Mouse (Mus musculus) gastrocnemius, postnatal 10 days (tissue): ENCODE measurements around the gene Ddx27. TPM values are rescaled to one million over a fixed set of nuclear protein-coding genes. Genes with fewer than 3 reads are reported as not detected.
A peak's percentile ranks its signal among the peaks of the same experiment; 100 is the strongest.
"Not testable (repeated sequence)": the region's sequence is repeated elsewhere in the genome, so short reads cannot be mapped to it uniquely, and the experiment has no call there.

Source experiments
- DNase-seq: peaks from one replicate; pipeline ENCODE4 v3.0.0; 2021; ENCODE audit warnings: mixed read lengths
- long read RNA-seq, 2 experiments: library from polyadenylated mRNA; stranded (forward); transcript quantifications; one replicate each; pipeline ENCODE4 v2.0.0; 2021
- total RNA-seq, 2 experiments: library from RNA; stranded (reverse); gene quantifications; 2 replicates each; pipeline ENCODE4 v1.2.3; 2021

Gene Ddx27
- 10 to 100 TPM; 11.9 to 16.9 TPM for total RNA-seq
- long read RNA-seq, experiment 1, transcript Ddx27-201 (21 exons, 2,714 nt) = major isoform, 34 of 44 reads
- long read RNA-seq, experiment 1, partial matches to known transcripts = 3 of 44 reads
- long read RNA-seq, experiment 1, other reads (novel, unspliced or antisense) = 7 of 44 reads
- long read RNA-seq, experiment 2, transcript Ddx27-201 (21 exons, 2,714 nt) = major isoform, 19 of 24 reads
- long read RNA-seq, experiment 2, partial matches to known transcripts = 3 of 24 reads
- long read RNA-seq, experiment 2, other reads (novel, unspliced or antisense) = 2 of 24 reads

- DNase-seq = peak; percentile 93
These were observed at the start of gene Ddx27 for GRCm38 (mm10) chr2:167014702-167015381. TSS of gene Ddx27 (plus strand) at chr2:167015193.

DNA sequence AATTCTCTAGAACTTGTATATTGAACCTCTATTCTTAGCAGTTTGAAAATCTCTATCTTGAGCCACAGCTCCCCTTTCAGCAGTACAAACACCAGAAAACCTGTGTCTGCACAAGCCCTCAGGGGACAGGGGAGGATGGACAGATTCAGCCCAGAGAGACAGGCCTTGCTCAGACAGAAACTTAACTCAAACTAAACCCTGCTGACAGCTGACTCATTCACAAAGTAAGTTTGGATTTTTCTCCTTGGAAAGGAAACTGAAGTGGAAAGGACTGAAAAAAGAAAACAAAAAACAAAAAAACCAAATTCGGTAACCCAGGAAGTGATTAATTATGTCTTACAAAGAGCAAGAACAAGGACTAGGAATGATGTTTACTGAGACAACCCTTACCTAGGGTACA is 41.8 kb upstream of the Ddx27 start:
- DNase-seq = no peak

GRCm38 (mm10) chr2:166974177-166974872 is 40.7 kb upstream of the Ddx27 start:
- no peak for DNase-seq

DNA sequence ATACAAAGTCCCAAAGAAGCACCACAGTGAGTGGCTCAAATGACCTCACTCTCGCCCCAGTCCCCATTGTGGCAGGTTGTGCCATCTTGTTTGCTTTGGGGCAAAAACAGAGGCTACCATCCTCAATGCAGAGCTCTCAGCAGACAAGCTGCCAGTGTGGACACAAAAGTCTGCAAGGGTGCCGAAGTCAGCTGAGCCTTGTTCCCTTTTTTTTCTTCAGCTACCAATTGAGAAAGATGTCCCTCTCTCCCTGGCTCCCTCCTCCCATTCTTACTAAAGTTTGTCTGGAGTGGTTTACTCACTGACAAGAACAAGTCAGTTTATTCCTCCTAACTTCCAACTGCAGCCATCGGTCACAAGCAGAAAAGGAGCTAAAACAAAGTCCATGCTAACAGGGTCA is 38.6 kb upstream of the Ddx27 start:
- no peak for DNase-seq

GRCm38 (mm10) chr2:166977490-166977889 is 37.5 kb upstream of the Ddx27 start:
- no peak for DNase-seq

DNA sequence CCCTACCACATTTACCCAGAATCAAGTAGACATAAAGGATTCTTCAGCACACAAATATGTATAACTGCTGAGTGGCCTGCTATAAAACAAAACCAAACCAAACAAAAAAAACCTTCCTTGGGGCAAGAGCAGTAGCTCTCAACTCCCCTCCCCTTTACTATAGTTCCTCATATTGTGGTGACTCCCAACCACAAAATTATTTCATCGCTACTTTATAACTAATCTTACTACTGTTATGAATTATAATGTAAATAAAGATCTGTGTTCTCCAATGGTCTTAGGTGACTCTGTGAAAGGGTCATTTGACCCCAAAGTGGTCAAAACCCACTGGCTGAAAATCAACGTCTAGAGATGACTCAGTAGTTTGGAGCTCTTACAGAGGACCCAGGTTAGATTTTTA is 34.8 kb upstream of the Ddx27 start:
- no peak for DNase-seq

- DNase-seq = no peak
These were observed 31.6 kb upstream of the Ddx27 start for GRCm38 (mm10) chr2:166983351-166983894.

- DNase-seq = no peak
These were observed 24.1 kb upstream of the Ddx27 start for GRCm38 (mm10) chr2:166990861-166991260.

- no peak for DNase-seq
These were observed 23.0 kb upstream of the Ddx27 start for GRCm38 (mm10) chr2:166991945-166992344.

GRCm38 (mm10) chr2:166995021-166995795 is 19.8 kb upstream of the Ddx27 start:
- no peak for DNase-seq

DNA sequence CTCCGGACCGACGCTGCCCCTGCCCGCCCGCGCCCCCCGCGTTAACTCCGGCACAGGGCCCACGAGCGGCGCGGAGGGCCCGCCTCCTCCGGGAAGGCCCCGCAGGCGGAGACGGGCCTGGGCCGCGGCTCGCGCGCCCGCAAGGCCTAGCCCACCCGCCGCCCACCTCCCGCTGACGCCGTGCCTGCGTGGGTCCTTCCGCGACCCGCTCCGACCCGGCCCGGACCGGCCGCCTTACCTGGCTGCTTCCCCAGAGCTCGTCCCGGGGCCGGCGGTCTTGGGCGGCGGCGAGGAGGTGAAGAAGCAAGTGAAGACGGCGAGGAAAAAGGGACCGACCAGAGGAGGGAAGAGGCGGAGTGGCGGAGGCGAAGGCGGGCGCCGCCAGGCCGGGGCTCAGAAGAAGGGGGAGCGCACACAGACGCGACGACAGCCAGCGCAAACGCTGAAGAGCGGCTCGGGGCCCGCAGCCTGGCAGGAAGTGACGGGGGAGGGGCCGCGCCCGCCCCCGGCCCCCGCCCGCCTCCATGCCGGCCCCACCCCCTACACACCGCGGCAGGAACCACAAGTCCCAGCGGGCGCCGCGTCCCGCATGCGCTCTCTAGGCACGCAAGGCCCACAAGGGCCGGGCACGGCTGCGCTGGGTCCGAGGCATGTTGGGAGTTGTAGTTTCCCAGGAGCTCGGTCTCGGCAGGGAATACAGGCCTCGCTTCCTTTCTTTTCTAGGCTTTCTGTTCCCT is 19.0 kb upstream of the Ddx27 start, which contains the start of gene Stau1:
Gene Stau1, minus strand, starts transcription at position 504 of the 737 bp plus-strand sequence.
- DNase-seq = peak; percentile 95

DNA sequence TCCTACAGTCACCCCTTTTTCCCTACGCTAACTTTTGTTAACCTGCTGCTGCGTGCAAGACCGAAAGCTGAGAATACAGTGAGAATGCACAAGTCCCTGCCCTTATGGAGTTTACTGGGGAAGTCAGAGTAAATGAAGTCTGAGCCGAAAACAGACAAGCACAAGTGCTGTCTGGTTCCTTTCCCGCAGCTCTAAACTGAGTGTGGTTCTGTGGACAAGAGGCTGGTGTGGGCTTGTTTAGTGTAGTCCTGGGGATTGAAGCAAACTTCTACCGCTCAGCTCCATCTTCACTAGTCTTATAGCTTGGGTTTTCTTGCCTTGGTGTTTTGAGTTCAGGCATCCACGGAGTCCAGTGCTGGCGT is 18.5 kb upstream of the Ddx27 start:
- no peak for DNase-seq

DNA sequence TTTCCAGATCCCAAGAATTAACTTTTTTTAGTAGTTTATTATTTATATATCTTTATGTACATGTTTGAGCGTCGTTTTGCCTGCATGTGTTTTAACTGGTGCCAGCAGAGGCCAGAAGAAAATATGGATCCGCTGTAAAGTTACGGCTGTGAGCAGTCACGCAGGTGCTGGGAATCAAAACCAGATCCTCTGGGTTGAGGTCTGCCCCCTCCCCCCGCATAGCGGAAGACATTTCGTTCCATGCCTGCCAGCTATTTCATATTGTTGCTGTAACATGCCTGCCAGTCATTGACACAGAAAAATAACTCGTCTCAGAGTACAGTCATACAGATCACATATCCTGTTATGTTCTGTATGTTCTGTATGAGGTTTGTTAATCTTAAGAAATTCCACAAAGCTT is 13.5 kb upstream of the Ddx27 start:
- DNase-seq = no peak

- peak; percentile 50 for DNase-seq
These were observed 10.7 kb upstream of the Ddx27 start for GRCm38 (mm10) chr2:167004099-167004854.

GRCm38 (mm10) chr2:167006355-167006754 is 8.6 kb upstream of the Ddx27 start:
- DNase-seq = no peak

- no peak for DNase-seq
These were observed 7.9 kb upstream of the Ddx27 start for GRCm38 (mm10) chr2:167007001-167007491.

GRCm38 (mm10) chr2:167007565-167007964 is 7.4 kb upstream of the Ddx27 start:
- DNase-seq = not testable (repeated sequence)

DNA sequence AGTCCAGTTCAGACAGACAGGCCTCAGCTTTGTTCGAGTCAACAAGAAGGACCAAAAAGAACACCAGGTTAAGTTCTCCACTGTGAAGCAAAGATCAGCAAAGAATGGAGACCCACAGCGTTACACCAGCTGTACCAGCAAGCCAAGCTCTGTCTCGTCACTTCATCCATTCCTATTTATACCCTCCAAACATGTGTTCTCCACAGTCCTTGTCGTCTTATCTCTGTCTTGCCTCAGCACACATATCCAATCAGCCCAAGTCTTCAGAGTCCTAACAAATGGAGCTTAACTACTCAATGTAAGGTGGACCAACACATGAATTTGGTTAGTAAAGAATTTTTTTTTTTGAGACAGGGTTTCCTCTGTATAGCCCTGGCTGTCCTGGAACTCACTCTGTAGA is 5.5 kb upstream of the Ddx27 start:
- no peak for DNase-seq

DNA sequence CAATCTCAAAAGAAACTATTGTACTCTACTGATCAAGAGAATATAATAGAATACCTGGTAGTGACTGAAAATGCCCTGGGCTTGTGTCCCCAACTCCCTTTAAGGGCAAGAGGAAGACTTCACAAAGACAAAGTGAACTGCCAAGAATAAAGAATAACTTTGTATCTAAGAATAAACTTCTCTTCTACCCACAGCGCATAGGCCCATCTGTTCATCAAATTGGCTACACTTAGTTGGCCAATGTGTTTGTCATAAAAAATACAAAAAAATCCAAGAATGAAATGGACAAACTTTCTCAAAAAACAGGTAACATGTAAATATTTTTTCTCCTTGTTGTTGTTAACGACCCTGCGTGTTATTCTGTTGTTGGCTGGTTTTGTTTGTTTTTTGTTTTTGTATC is 4.4 kb upstream of the Ddx27 start:
- no peak for DNase-seq

- no peak for DNase-seq
These were observed 357 bp downstream of the Ddx27 start for GRCm38 (mm10) chr2:167015382-167015718.

- no peak for DNase-seq
These were observed 4.4 kb downstream of the Ddx27 start for GRCm38 (mm10) chr2:167019396-167019795.
